Mouse (Mus musculus): ENCODE data around the gene Tmem135. TPM values are rescaled to one million over a fixed set of nuclear protein-coding genes. Genes with fewer than 3 reads are reported as not detected.

The Tmem135 gene
- polyA plus RNA-seq, 1 experiment: 27.6 TPM

DNA sequence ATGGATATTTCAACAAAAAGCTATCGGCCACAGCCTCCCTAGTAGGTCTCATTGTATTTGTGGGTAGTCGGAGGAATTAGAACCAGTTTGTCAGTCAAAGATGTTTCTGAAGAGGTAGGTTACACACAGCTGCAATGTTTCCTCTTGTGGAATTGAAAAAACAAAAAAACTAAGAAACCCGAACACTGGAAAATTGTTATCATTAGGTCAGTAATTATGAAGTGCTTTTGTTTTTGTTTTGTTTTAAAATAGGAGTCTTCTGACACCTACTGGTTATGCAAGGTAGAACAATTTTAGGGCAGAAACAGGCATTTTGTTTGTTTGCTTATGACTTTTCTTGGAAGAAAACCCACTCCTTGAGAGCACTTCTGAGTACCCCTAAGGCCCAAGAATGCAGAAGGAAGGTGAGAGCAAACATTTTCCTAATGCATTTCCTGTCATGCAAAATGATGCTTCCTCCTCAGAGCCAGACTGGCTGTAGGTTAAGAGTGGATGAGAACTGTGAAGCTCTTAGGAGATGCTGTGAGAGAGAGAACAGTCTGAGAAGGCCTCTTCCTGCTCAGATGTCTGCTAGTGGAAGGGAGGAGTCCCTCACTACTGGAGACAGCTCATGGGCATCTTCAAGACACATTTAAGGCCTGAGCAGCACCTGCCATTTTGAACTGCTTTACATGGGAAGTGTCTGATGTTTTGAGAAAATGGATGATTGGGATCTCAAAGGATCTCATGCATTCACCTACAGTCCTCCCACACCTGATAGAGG is 15.1 kb upstream of the Tmem135 start:
- H3K4me1 ChIP-seq (ENCODE audit: control insufficient read depth, insufficient read depth, insufficient read length): no peaks in the 10 kb centered on the region
- 41% methylated on average over 3 of the region's 3 CpGs for WGBS
- no peaks in the 10 kb centered on the region for H3K27me3 ChIP-seq (ENCODE audit: control insufficient read depth, insufficient read depth, low read length)
- H3K4me3 ChIP-seq (ENCODE audit: extremely low read depth, insufficient read depth, insufficient read length): peak overlapping the region; percentile 15; the same call in 1 of the 2 replicates
- H3K36me3 ChIP-seq (ENCODE audit: control insufficient read depth, insufficient read depth, low read length): no peaks in the 10 kb centered on the region
- H3K27ac ChIP-seq (ENCODE audit: insufficient read depth, low read length): no peak overlapping the region
- no peak for TF ChIP-seq CTCF (IDR thresholded peaks at IDR 0.05; ENCODE audit: extremely low read depth, insufficient read depth, insufficient read length, insufficient replicate concordance)
- TF ChIP-seq POLR2A (IDR thresholded peaks at IDR 0.05; ENCODE audit: low read depth, low read length): no peak
- DNase-seq (ENCODE audit: low read depth in 1 of 2, low spot score in 2 of 2): no peak

DNA sequence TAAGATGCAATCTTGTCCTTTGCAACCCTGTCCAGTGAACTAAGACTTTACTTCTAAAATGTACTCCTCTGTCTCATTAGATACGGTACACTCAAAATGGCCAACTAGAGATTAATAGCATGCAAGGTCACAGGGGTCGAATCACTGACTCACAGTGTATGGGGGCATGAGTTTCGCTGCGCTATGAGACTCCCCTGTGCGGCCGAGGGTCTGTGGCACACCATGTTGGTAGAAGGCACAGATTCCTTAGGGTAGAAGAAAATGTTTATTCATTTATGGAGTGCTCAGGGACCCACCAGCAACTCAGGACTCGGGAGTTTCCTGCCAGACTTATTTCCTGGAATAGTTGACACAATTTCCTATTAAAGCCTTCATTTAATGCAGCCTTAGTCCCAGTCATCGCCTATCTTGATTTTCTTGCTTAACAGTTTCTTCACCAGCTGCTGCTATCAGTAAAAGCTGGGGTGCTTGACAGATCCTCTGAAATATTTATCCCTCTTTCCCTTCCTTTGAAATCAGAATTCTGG is 14.2 kb upstream of the Tmem135 start:
- H3K4me3 ChIP-seq (ENCODE audit: extremely low read depth, insufficient read depth, insufficient read length): no peak overlapping the region
- no peaks in the 10 kb centered on the region for H3K27me3 ChIP-seq (ENCODE audit: control insufficient read depth, insufficient read depth, low read length)
- DNase-seq (ENCODE audit: low read depth in 1 of 2, low spot score in 2 of 2): no peak
- TF ChIP-seq CTCF (IDR thresholded peaks at IDR 0.05; ENCODE audit: extremely low read depth, insufficient read depth, insufficient read length, insufficient replicate concordance) (no peak), POLR2A (IDR thresholded peaks at IDR 0.05; ENCODE audit: low read depth, low read length) (no peak)
- no peaks in the 10 kb centered on the region for H3K4me1 ChIP-seq (ENCODE audit: control insufficient read depth, insufficient read depth, insufficient read length)
- 84% methylated on average over 8 of the region's 8 CpGs for WGBS
- H3K36me3 ChIP-seq (ENCODE audit: control insufficient read depth, insufficient read depth, low read length): no peaks in the 10 kb centered on the region
- no peak overlapping the region for H3K27ac ChIP-seq (ENCODE audit: insufficient read depth, low read length)

DNA sequence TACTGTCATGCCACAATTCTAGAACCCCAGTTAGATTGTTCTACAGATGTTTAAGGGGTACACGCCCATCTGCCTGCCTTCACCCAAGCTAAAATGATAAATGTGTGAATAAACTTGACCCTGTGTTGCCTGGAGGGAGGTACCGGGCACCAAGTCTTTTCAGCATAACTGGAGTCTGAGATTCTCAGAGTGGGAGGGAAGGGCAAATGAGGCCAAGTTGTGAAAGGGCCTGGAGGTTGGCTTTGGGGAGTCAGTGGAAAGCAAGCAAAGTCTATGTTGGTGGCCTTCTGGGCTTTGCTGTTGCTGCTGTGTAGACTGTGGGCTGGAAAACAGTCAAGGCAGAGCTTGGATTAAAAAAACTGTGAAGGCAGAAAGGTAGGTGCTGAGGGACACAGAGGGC is 13.7 kb upstream of the Tmem135 start:
- DNase-seq (ENCODE audit: low read depth in 1 of 2, low spot score in 2 of 2): no peak
- H3K27ac ChIP-seq (ENCODE audit: insufficient read depth, low read length): no peak overlapping the region

DNA sequence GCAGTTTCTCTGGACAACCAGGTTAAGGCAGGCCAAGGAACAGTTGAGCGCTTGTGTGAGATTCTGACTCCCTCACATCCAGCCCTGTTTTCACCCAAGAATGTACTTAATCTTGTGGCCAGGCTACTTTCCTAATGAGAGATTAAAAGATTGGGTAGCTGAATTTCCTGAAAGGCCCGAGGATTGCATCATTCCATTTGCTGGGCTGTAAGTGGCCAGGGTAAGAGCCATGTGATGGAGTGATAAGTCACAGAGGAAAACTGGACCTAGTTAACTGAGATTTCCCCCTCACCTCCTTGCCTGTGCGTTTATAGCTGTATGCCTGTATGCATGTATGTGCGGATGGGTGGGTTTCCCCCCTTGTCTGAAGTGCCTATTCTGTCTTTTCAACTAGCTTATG is 12.0 kb upstream of the Tmem135 start:
- Histone ChIP-seq H3K4me3 (ENCODE audit: extremely low read depth, insufficient read depth, insufficient read length) (no peak overlapping the region), H3K27ac (ENCODE audit: insufficient read depth, low read length) (no peak overlapping the region), H3K27me3 (ENCODE audit: control insufficient read depth, insufficient read depth, low read length) (no peaks in the 10 kb centered on the region), H3K36me3 (ENCODE audit: control insufficient read depth, insufficient read depth, low read length) (no peaks in the 10 kb centered on the region), H3K4me1 (ENCODE audit: control insufficient read depth, insufficient read depth, insufficient read length) (no peaks in the 10 kb centered on the region; the same call in 1 of the 2 replicates)
- TF ChIP-seq CTCF (IDR thresholded peaks at IDR 0.05; ENCODE audit: extremely low read depth, insufficient read depth, insufficient read length, insufficient replicate concordance) (no peak), POLR2A (IDR thresholded peaks at IDR 0.05; ENCODE audit: low read depth, low read length) (no peak)
- 72% methylated on average over 4 of the region's 4 CpGs for WGBS
- DNase-seq (ENCODE audit: low read depth in 1 of 2, low spot score in 2 of 2): no peak

More for the DNA sequence above, 13.7 kb upstream of the Tmem135 start:
- Histone ChIP-seq H3K36me3 (ENCODE audit: control insufficient read depth, insufficient read depth, low read length) (no peaks in the 10 kb centered on the region), H3K4me3 (ENCODE audit: extremely low read depth, insufficient read depth, insufficient read length) (no peak overlapping the region), H3K4me1 (ENCODE audit: control insufficient read depth, insufficient read depth, insufficient read length) (no peaks in the 10 kb centered on the region), H3K27me3 (ENCODE audit: control insufficient read depth, insufficient read depth, low read length) (no peaks in the 10 kb centered on the region)
- WGBS: 86% methylated on average over 2 of the region's 2 CpGs
- no peak for TF ChIP-seq CTCF (IDR thresholded peaks at IDR 0.05; ENCODE audit: extremely low read depth, insufficient read depth, insufficient read length, insufficient replicate concordance)
- no peak for TF ChIP-seq POLR2A (IDR thresholded peaks at IDR 0.05; ENCODE audit: low read depth, low read length)

DNA sequence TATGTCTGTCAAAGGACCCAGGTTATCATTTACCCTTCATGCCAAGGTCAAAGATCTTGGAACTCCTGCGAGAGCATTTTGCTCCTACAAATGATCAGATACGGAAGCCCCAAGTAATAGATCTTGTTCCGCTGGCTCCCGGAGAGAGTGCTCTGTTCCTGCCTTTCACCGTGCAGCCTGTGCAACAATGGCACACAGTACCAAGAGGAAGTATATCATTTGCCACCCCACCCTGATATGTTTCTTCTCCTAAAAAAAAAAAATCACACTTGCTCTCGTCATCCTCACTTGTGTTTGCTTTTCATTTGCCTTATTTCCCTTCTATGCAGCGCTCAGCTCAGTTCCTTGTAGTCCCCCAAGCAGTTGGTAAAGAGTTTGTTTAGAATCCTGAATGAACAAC is 8.1 kb upstream of the Tmem135 start:
- no peak overlapping the region for H3K27ac ChIP-seq (ENCODE audit: insufficient read depth, low read length)
- H3K36me3 ChIP-seq (ENCODE audit: control insufficient read depth, insufficient read depth, low read length): no peaks in the 10 kb centered on the region
- no peaks in the 10 kb centered on the region; the same call in 1 of the 2 replicates for H3K4me1 ChIP-seq (ENCODE audit: control insufficient read depth, insufficient read depth, insufficient read length)
- H3K4me3 ChIP-seq (ENCODE audit: extremely low read depth, insufficient read depth, insufficient read length): no peak overlapping the region
- TF ChIP-seq CTCF (IDR thresholded peaks at IDR 0.05; ENCODE audit: extremely low read depth, insufficient read depth, insufficient read length, insufficient replicate concordance): no peak
- TF ChIP-seq POLR2A (IDR thresholded peaks at IDR 0.05; ENCODE audit: low read depth, low read length): no peak
- 73% methylated on average over 7 of the region's 7 CpGs for WGBS
- no peak for DNase-seq (ENCODE audit: low read depth in 1 of 2, low spot score in 2 of 2)
- H3K27me3 ChIP-seq (ENCODE audit: control insufficient read depth, insufficient read depth, low read length): no peaks in the 10 kb centered on the region

DNA sequence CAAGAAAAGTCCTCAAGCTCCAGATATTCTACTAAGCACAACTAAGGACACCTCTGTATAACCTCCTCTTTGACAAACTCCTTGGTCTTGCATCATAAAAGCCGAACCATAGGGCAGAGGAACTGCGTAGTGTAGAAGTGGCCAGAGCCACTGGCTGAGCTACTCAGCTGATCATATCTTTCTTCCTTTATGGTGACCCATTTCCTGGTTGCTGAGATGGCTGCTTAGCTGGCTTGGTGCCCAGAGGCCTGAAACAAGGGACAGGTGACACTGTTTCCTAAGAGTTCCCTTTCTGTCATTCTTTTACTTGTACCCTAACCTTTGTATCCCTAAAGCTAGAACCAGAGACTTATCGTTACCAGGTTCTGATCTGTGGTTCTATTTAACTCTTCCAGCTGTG is 7.3 kb upstream of the Tmem135 start:
- DNase-seq (ENCODE audit: low read depth in 1 of 2, low spot score in 2 of 2): no peak
- Histone ChIP-seq H3K4me1 (ENCODE audit: control insufficient read depth, insufficient read depth, insufficient read length) (no peaks in the 10 kb centered on the region; the same call in 1 of the 2 replicates), H3K27me3 (ENCODE audit: control insufficient read depth, insufficient read depth, low read length) (no peaks in the 10 kb centered on the region), H3K36me3 (ENCODE audit: control insufficient read depth, insufficient read depth, low read length) (no peaks in the 10 kb centered on the region), H3K27ac (ENCODE audit: insufficient read depth, low read length) (no peak overlapping the region), H3K4me3 (ENCODE audit: extremely low read depth, insufficient read depth, insufficient read length) (no peak overlapping the region)
- WGBS: 37% methylated on average over 3 of the region's 3 CpGs
- no peak for TF ChIP-seq POLR2A (IDR thresholded peaks at IDR 0.05; ENCODE audit: low read depth, low read length)
- no peak for TF ChIP-seq CTCF (IDR thresholded peaks at IDR 0.05; ENCODE audit: extremely low read depth, insufficient read depth, insufficient read length, insufficient replicate concordance)

DNA sequence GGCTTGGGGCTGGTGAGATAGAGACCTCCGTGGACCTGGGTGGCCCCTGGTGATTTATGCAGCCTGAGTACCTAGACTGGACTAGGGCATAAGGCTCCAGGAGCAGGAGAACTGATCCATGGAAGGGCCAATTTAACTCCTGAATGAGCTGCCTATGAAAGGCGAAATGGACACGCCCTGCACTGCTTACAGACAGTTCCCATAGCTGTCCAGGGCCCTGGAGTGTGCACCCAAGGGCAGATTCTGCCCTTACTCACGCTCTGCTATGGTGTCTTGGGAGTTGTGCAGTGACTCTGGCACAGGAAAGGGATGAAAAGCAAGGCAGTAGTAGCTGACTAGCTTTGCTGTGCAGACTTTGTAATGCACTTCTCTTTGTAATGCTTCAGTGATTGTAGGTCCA is 6.3 kb upstream of the Tmem135 start:
- H3K4me1 ChIP-seq (ENCODE audit: control insufficient read depth, insufficient read depth, insufficient read length): no peaks in the 10 kb centered on the region; the same call in 1 of the 2 replicates
- no peaks in the 10 kb centered on the region; the same call in 1 of the 2 replicates for H3K27me3 ChIP-seq (ENCODE audit: control insufficient read depth, insufficient read depth, low read length)
- H3K4me3 ChIP-seq (ENCODE audit: extremely low read depth, insufficient read depth, insufficient read length): no peak overlapping the region
- TF ChIP-seq CTCF (IDR thresholded peaks at IDR 0.05; ENCODE audit: extremely low read depth, insufficient read depth, insufficient read length, insufficient replicate concordance): no peak
- TF ChIP-seq POLR2A (IDR thresholded peaks at IDR 0.05; ENCODE audit: low read depth, low read length): no peak
- H3K27ac ChIP-seq (ENCODE audit: insufficient read depth, low read length): no peak overlapping the region
- H3K36me3 ChIP-seq (ENCODE audit: control insufficient read depth, insufficient read depth, low read length): no peaks in the 10 kb centered on the region
- 85% methylated on average over 4 of the region's 4 CpGs for WGBS
- no peak for DNase-seq (ENCODE audit: low read depth in 1 of 2, low spot score in 2 of 2)

Measured in spleen, adult 2 months (tissue).